Mouse (Mus musculus): ENCODE data around the gene Abcc8.

Gene Abcc8

GRCm38 (mm10) chr7:46154498-46155488, 25.0 kb downstream of the Abcc8 start:
- no peak for DNase-seq

- no peak for DNase-seq
These were observed 26.9 kb downstream of the Abcc8 start for GRCm38 (mm10) chr7:46152819-46153351.

- no peak for DNase-seq
These were observed 32.4 kb downstream of the Abcc8 start for GRCm38 (mm10) chr7:46147417-46147816.

GRCm38 (mm10) chr7:46146675-46147308, 33.0 kb downstream of the Abcc8 start:
- no peak for DNase-seq

GRCm38 (mm10) chr7:46144061-46144460, 35.8 kb downstream of the Abcc8 start:
- DNase-seq = no peak

- DNase-seq = no peak
These were observed 41.4 kb downstream of the Abcc8 start for GRCm38 (mm10) chr7:46138329-46138930.

- no peak for DNase-seq
These were observed 46.0 kb downstream of the Abcc8 start for GRCm38 (mm10) chr7:46133858-46134257.

- DNase-seq = no peak
These were observed 47.6 kb downstream of the Abcc8 start for GRCm38 (mm10) chr7:46132229-46132628.

GRCm38 (mm10) chr7:46131806-46132205, 48.0 kb downstream of the Abcc8 start:
- no peak for DNase-seq

GRCm38 (mm10) chr7:46131266-46131665, 48.6 kb downstream of the Abcc8 start:
- no peak for DNase-seq

- DNase-seq = no peak
These were observed 49.1 kb downstream of the Abcc8 start for GRCm38 (mm10) chr7:46130723-46131122.

GRCm38 (mm10) chr7:46129463-46130179, 50.2 kb downstream of the Abcc8 start:
- no peak for DNase-seq

- DNase-seq = no peak
These were observed 51.6 kb downstream of the Abcc8 start for GRCm38 (mm10) chr7:46128196-46128595.

- no peak for DNase-seq
These were observed 54.5 kb downstream of the Abcc8 start for GRCm38 (mm10) chr7:46125340-46125739.

- no peak for DNase-seq
These were observed 55.4 kb downstream of the Abcc8 start for GRCm38 (mm10) chr7:46124460-46124859.

- DNase-seq = no peak
These were observed 56.9 kb downstream of the Abcc8 start for GRCm38 (mm10) chr7:46122964-46123363.

GRCm38 (mm10) chr7:46117035-46117434, 62.8 kb downstream of the Abcc8 start:
- DNase-seq = no peak

- DNase-seq = no peak
These were observed 63.7 kb downstream of the Abcc8 start for GRCm38 (mm10) chr7:46116118-46116581.

- DNase-seq = no peak
These were observed 66.4 kb downstream of the Abcc8 start for GRCm38 (mm10) chr7:46113435-46113834.

- DNase-seq = no peak
These were observed 67.9 kb downstream of the Abcc8 start for GRCm38 (mm10) chr7:46111938-46112337.

GRCm38 (mm10) chr7:46111212-46111817, 68.5 kb downstream of the Abcc8 start:
- DNase-seq = no peak

GRCm38 (mm10) chr7:46110079-46110478, 69.8 kb downstream of the Abcc8 start:
- no peak for DNase-seq

Measured in thymus, postnatal 36 days (tissue).